Mouse (Mus musculus): Measurements from ENCODE around the gene Gad2.

Gene Gad2

Small RNAs within 50 kb of the gene (microRNA-seq; reads per million reads assigned to microRNA genes)
- 0 reads per million in 2 experiments for gene Gm23636
- gene Mir3967 = 0 reads per million in 2 experiments

Measured in adrenal gland (tissue).